Mouse (Mus musculus) 416B (cell line): ENCODE data around the gene Olfr149.

ENCODE experiments used
- DNase-seq: peaks from one replicate; pipeline ENCODE4 v3.0.0; 2011; ENCODE audit warnings: low read depth

Olfr149 gene

GRCm38 (mm10) chr9:39707017-39707416 lies at the start of gene Olfr149:
TSS of gene Olfr149 (minus strand) at chr9:39707117.
- DNase-seq, result no peak

- DNase-seq, result no peak
Measured at GRCm38 (mm10) chr9:39746428-39746827, 39.5 kb upstream of the Olfr149 start.

GRCm38 (mm10) chr9:39745949-39746348 lies 39.0 kb upstream of the Olfr149 start, which contains the start of gene Olfr967:
TSS of gene Olfr967 (plus strand) at chr9:39746249.
- DNase-seq, result no peak

- DNase-seq, result no peak
Measured at GRCm38 (mm10) chr9:39740741-39741140, 33.8 kb upstream of the Olfr149 start.

GRCm38 (mm10) chr9:39730678-39731077 lies 23.8 kb upstream of the Olfr149 start, which contains the start of gene Olfr150:
TSS of gene Olfr150 (plus strand) at chr9:39730978.
- no peak for DNase-seq

GRCm38 (mm10) chr9:39711053-39711452 lies 4.1 kb upstream of the Olfr149 start, which contains the start of gene Olfr965:
TSS of gene Olfr965 (plus strand) at chr9:39711353.
- no peak for DNase-seq

GRCm38 (mm10) chr9:39708958-39709357 lies 2.0 kb upstream of the Olfr149 start:
- DNase-seq, result no peak

- peak; percentile 27 for DNase-seq
Measured at GRCm38 (mm10) chr9:39701123-39701522, 5.8 kb downstream of the Olfr149 start.

- DNase-seq, result peak; percentile 24
Measured at GRCm38 (mm10) chr9:39679280-39679679, 27.6 kb downstream of the Olfr149 start.

GRCm38 (mm10) chr9:39678557-39678956 lies 28.4 kb downstream of the Olfr149 start:
- no peak for DNase-seq

GRCm38 (mm10) chr9:39674820-39675219 lies 32.1 kb downstream of the Olfr149 start:
- DNase-seq, result no peak

- DNase-seq, result no peak
Measured at GRCm38 (mm10) chr9:39669723-39670122, 37.2 kb downstream of the Olfr149 start.

GRCm38 (mm10) chr9:39666905-39667304 lies 40.0 kb downstream of the Olfr149 start, which contains the start of gene Olfr963:
TSS of gene Olfr963 (plus strand) at chr9:39667205.
- DNase-seq, result no peak

GRCm38 (mm10) chr9:39654756-39655396 lies 52.0 kb downstream of the Olfr149 start:
- no peak for DNase-seq
